Mouse (Mus musculus): ENCODE data around the gene Ccdc84.
"Not testable (repeated sequence)": the region's sequence is repeated elsewhere in the genome, so short reads cannot be mapped to it uniquely, and the experiment has no call there.

Ccdc84 gene

GRCm38 (mm10) chr9:44418519-44419385, at the start of gene Ccdc84:
Ccdc84 (minus strand) TSS chr9:44418569.
- DNase-seq: peak in 1 of 2 experiments; percentile 15

- DNase-seq: no peak
These were observed 43.6 kb upstream of the Ccdc84 start for GRCm38 (mm10) chr9:44461950-44462349.

GRCm38 (mm10) chr9:44457035-44457742, 38.8 kb upstream of the Ccdc84 start:
- peak; percentile 84 to 87 for DNase-seq

DNA sequence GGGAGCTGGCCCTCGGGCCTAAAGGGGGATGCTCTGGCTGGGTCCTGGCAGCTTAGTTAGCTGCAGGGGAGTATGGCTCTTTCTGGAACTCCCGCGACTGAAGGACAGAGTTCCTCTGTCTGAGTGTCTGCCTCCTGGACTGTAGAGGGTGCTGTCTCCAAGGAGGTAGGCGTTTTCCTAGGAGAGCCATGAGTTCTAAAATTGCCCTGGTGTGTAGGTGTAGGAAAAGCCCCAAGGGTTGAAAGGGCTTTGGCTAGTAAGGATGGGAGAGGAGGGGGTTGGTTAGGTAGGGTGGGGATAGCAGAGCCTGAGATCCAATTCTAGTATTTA, 36.5 kb upstream of the Ccdc84 start, which contains the start of gene Upk2:
TSS of gene Upk2 (minus strand) at position 86 of the 330 bp plus-strand sequence.
- no peak for DNase-seq

DNA sequence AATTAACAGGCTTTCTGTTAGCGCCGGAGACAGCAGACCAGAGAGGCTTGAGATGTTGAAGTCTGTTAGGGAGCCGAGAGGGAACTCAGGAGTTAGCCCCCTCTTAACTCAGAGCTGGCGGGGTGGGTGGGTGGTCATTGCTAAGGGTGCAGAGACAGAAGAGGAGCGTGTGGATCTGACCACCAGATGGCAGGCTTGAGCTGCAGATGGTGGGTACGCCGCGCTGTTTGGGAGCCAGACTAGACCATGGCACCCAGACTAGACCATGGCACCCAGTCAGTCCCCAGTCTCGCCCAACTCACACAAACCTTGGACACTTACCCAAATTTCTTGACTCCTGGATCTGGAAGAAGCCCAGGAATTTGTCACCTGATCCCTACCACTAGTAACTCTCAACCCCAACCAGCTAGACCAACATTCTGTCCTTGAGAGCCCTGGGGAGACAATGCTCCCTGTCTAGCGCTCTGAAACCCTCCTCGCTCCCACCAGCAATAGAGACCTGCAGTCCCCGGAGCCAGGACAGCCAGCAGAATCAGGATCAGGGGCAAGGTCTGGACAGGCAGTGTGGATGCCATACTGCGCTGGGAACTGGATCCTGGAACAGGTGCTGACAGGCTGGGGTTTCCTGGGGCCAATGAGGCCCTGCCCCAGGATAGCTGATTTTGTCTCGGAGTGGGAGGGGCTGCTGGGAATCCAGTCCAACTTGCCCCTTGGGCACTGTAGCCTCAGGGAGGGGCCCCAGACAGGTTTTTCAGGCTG, 35.9 kb upstream of the Ccdc84 start:
- peak; percentile 95 to 97 for DNase-seq

- peak in 1 of 2 experiments; percentile 43 for DNase-seq
These were observed 32.0 kb upstream of the Ccdc84 start for GRCm38 (mm10) chr9:44450387-44450786.

- DNase-seq: not testable (repeated sequence)
These were observed 26.1 kb upstream of the Ccdc84 start for GRCm38 (mm10) chr9:44444402-44445025.

- DNase-seq: no peak
These were observed 22.6 kb upstream of the Ccdc84 start, which contains the start of gene Foxr1 for GRCm38 (mm10) chr9:44440961-44441360. Foxr1 (minus strand) TSS chr9:44441136.

GRCm38 (mm10) chr9:44435747-44436146, 17.4 kb upstream of the Ccdc84 start:
- no peak for DNase-seq

DNA sequence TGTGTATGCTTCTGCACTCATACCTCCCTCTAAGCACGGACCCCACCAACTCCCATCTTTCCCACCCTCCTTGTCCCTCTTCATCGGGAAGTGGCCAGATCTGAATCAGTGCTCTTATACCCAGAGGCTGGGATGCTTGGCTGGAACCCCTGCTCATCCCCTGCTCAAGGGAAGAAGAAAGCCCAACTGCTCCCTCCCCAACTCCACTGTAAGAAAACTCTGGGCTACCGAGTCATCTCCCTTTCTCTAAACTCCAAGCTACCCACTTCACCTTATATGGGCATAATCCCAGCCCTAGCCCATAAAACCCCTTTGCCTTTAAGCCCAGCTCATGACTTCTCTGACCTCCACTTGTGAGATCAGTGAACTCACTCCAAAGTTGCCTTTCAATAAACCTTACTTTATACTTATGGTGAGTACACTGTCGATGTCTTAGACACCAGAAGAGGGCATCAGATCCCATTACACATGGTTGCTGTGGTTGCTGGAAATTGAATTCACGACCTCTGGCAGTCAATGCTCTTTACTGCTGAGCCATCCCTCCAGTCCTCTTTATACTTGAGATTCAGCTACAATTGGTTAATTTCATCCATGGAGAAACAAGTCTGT, 14.3 kb upstream of the Ccdc84 start:
- no peak for DNase-seq

- DNase-seq: no peak
These were observed 5.2 kb upstream of the Ccdc84 start for GRCm38 (mm10) chr9:44423576-44423975.

- DNase-seq: no peak
These were observed 2.0 kb upstream of the Ccdc84 start for GRCm38 (mm10) chr9:44420280-44420898.

DNA sequence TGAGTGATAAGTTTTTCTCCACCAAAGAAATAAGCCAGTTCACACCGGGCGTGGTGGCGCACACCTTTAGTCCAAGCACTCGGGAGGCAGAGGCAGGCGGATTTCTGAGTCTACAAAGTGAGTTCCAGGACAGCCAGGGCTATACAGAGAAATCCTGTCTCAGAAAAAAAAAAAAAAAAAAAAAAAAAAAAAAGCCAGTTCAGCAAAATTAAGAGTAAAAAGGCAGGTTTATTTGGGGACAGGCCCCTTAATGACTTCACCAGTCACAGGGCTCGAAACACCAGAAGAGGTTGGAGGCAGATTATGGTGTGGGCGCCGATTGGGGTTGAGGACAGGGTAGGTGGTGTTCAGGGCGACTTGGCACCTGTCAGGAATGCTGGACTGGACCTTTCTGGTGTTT, 1.4 kb upstream of the Ccdc84 start:
- DNase-seq: not testable (repeated sequence)

DNA sequence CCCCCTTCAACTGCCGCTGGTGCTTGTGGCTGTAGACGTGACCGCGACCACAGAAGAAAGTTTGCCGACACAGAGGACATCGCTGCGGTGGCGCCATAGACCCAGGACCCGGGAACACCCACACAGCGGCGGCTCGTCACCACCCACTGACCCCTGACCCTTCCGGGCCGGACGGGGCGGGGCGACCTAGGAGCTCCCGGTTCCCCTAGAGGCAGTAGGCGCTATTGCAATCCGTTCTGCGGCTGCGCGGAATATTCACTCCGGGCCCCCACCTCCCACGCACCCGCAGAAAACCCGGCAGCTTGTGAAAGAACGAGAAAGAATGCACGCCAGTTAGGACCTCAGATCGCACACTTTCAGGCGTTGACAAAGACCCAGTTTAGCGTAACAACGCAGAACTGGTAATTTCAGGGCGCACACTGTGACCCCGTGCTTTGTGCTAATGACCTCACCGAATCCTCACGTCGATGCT, 441 bp downstream of the Ccdc84 start:
- peak; percentile 97 to 98 for DNase-seq

DNA sequence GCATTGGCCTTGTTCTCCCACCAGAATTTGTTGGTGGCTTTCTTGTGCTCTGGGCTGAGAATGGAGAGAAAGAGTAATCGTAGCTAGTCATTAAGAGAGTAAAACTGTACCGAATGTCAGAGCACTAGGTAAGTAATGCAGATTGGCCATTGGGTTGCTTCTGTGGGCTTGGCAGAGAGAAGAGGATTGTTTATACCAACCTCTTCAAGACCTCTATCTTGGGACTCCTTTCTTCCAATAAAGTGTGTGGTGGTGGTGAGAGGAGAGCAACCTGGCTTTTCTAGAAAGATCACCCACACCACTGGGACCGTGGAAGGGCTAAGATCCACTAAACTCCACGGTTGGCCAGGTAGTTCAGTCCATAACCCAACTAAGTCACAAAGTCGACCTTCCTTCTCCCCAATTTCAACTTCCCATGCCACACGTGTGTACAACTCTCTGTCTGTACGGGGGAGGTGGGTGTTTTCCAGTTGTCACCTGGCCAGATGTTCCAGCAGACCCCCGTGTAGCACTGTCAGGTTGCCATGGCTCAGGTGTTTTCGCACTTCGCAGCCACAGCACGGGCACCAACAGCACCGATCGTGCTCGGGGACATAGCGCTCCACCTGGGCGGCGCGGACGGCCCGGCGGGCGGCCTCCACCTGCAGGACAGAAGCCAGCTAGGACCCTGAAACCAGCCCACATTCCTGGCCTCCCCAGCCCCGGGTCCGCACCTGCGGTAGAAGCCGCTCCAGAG, 1.0 kb downstream of the Ccdc84 start:
- no peak for DNase-seq

DNA sequence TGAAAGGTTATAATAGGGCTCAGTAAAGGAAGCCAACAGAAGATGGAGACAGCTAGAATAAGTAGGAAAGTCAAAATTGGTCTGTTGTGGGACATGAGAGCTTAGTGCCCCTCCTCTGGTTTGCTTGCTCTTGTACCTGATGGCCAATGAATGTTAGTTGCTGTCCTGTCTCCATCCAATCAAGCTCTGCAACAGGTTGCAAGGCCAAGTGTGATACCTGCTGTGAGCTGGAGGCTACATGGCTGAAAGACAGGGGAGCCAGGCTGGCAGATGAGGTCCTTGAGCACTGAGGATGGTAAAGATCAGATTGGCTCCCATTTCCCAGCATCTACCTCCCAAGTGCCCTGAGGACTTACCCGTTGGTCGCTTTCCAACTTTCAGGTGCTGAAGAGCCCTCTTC, 5.6 kb downstream of the Ccdc84 start:
- peak in 1 of 2 experiments; percentile 16 for DNase-seq

DNA sequence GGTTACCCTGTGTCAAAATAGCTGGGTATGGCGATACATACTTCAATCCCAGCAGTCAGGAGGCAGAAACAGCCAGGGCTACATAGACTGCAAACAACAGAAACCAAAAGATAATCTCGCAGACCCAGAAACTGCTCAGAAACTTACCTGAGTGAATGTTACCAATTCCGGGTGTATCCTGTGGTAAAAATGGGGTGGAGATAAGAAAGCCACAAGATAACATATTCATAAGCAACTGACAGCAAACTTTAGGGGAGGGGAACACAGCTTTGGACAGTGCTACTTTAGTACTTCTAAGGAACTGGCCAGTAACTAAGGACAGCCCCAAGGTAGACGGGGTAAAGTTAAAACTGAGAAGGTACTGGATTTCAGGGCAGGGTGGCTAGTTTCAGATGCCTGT, 6.1 kb downstream of the Ccdc84 start:
- DNase-seq: no peak

GRCm38 (mm10) chr9:44411601-44412130, 6.7 kb downstream of the Ccdc84 start:
- no peak for DNase-seq

- DNase-seq: peak in 1 of 2 experiments; percentile 35
These were observed 7.6 kb downstream of the Ccdc84 start for GRCm38 (mm10) chr9:44410647-44411336.

GRCm38 (mm10) chr9:44408693-44409092, 9.7 kb downstream of the Ccdc84 start:
- not testable (repeated sequence) for DNase-seq

All from cerebellum, postnatal 14 days (tissue).